Mouse (Mus musculus): Measurements from ENCODE around the gene Lair1.
A peak's percentile ranks its signal among the peaks of the same experiment; 100 is the strongest.
"Not testable (repeated sequence)": the region's sequence is repeated elsewhere in the genome, so short reads cannot be mapped to it uniquely, and the experiment has no call there.

The Lair1 gene

DNA sequence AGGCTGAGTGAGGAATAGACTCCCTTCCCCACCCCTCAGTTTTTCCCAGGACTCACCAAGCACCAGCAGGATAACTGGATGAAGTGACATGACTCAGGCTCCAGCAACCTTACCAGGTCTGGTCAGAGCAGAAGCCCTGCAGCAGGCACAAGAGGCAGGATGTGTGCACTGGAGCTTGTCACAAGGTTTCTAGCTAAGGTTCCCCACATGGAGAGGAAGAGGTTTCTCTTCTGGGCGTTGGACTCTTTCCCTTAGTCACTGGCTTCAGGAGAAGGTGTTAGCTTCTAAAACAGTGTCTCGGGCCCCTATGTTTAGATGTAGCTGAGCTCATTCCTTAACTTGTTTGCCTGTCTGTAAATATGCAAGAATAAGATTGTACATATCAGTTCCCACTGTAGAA lies at the start of gene Lair1:
Gene Lair1, minus strand, starts transcription at position 192 of the 400 bp plus-strand sequence.
- no peak for DNase-seq (ENCODE audit: low read depth, low spot score)

DNA sequence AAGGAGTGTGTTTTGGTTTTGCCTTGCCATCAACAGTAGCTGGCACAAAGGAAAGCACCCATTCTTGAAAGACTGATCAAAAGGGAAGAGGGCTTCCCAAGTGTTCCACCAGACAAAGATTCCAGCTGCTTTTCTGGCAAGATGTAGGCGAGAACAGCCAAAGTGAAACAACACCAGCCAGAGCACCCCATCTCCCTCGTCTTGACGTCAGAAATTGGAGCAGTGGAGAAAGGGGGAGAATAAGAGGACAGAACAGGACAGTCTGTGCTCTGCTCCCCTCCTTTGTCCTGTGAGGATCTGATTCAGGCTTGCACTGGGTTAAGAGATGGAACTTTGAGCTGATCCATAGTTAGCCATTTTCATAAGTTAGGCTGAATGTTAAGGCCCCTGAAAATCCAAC lies 48.8 kb upstream of the Lair1 start:
- DNase-seq (ENCODE audit: low read depth, low spot score): no peak

DNA sequence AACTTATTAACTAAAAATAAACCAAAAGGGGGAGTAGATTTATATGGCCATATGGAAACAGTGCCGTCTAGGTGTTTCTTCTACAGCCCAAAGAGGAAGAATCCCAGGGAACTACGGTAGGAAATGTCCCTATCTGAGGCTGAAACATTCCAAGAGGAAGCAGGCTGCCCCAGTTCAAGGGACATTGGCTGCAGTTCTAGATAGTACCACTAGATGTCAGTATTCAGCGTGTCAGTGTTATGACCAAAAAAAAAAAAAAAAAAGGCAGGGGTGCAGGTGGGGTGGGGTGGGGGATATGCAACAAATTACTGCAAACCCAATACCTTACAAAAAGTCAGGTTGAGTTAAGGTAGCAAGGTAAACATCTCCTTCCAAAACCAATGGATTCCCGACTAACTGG lies 40.4 kb upstream of the Lair1 start:
- DNase-seq (ENCODE audit: low read depth, low spot score): peak; percentile 74

DNA sequence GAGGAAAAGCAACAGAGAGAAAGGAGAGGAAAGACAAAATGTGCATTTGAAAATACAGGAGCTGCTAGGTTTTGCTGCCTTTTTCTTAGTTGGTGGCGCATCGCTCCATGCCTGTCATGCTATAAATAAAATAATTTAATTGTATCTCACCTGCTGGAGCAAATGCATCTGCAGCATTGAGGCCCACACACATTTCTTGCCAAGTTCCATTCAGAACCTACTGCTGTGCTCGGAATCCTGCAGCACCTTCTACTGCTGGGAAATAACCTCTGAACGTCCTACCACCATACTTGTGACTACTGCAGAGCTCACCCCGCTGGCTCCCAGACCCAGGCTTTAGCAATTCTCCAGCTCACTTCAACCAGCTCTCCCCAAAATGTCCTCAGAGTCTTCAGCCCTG lies 38.1 kb upstream of the Lair1 start:
- no peak for DNase-seq (ENCODE audit: low read depth, low spot score)

DNA sequence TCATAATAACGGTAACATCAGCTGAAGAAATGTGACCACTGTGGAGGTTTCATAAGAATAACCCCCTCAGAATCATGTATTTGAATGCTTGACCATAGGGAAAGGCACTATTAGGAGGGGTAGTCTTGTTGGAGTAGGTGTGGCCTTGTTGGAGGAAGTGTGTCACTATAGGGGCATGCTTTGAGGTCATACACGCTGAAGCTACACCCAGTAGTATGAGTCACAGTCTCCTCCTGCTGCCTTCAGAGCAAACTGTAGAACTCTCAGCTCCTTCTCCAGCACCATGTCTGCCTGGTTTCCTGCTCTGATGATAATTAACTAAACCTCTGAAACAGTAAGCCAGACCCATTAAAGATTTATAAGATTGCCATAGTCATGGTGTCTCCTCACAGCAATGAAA lies 35.8 kb upstream of the Lair1 start:
- DNase-seq (ENCODE audit: low read depth, low spot score): peak; percentile 77

DNA sequence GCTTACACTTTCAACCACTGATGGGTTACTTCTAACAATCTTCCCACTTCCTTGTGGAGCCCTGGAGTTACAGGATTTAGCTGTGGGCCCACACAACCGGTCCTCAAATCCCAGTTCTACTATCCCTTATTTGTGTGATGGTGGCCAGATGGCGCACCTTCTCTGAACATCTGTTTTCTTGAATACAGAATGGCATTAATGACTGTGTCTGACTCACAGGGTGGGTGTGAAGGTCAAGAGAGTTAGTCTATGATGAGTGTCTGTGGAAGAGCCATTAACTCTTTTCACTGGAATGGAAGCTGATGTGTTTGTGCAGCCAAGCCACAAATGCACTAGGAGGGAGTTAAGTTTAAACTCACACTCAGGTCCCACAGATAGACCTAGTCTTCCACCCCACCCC lies 35.3 kb upstream of the Lair1 start:
- peak; percentile 62 for DNase-seq (ENCODE audit: low read depth, low spot score)

DNA sequence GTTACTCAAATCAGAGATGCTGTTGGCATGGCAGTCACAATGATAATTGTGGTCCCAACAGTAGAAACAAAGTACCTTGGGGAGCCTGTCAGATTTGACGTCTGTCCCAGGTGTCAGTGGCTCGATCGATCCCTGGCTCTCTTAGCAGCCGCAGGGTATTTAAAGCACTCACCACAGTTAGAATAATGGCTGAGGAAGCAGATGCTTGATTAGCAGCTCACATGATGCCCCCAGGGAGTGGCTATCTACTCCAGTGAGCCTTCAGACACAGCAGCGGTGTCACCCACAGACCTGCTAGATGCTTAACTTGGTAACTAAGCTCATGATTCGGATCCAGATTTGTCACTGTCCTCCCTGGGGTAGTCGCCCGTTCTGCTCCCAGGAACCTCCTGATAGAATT lies 28.2 kb upstream of the Lair1 start:
- DNase-seq (ENCODE audit: low read depth, low spot score): no peak

DNA sequence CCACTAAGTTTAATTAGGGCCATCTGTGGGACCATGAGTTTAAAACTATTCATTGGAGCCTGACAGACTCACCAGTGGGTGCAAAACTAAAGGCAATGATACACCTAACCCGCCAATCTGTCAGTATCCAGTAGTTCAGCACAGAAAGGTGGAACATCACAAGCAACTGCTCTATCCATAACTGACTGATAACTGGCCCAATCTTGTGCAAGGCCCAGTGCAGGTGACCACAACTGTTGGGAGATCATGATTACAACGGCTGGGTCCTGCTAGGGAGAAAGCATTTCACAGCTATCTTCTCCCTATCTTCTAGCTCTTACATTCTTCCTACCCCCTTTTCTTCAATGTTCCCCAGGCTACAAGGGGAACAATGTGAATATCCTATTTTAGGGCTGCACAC lies 25.7 kb upstream of the Lair1 start:
- no peak for DNase-seq (ENCODE audit: low read depth, low spot score)

DNA sequence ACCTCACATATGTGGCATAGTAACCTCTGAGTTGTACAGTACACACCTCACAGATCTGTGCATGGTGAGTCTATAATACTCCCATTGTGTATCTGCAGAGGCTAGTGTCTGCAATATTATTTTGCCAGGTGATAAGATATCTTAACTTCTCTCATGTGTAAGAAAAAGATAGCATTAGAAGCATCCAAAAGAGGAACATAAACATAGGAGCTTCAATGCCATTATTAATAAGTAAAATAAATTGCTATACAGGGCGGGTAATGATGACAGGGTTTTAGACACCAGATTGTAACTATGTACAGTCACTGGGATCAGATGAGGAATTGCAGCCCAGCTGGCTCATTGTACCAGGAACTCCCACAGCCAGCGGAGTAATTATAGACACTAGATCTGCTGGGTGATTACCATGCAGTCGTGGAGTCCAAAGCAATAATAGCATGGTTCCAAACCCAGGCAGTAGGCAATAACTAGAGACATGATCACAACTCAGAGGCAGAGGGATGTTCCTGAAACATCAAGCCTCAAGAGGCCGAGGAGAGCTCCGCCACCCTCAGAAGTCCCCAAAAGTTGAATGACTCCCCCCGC lies 25.0 kb upstream of the Lair1 start:
- DNase-seq (ENCODE audit: low read depth, low spot score): no peak

DNA sequence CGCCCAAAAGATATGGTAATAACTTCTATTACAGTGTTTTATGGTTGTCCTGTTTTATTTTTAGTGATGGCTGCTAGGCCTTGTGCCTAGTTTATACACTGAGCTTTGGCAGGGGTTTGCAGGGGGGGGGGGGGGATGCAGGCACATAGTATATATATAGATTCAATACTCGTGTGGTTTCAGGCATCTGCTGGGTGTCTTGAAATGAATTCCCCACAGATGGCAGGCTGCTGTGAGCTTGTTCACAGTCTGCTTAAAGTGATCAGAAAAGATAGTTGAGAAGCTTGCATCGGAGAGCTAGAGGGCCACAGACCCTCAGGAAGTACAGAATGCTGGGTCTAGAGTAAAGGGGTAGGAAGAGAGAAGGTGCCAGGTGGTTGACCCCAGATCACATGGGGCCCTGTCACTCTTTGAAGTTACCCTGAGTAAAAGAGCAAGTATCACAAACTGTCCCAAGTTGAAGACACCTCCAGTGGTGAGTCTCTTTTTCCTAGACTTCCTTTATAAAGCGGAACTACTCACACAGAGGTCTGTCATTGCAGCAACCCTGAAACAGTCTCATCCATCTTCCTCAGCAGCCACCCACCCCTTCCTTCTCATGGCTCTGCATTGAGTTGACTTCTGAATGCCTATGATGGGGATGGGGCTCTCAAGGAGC lies 24.4 kb upstream of the Lair1 start:
- DNase-seq (ENCODE audit: low read depth, low spot score): no peak

DNA sequence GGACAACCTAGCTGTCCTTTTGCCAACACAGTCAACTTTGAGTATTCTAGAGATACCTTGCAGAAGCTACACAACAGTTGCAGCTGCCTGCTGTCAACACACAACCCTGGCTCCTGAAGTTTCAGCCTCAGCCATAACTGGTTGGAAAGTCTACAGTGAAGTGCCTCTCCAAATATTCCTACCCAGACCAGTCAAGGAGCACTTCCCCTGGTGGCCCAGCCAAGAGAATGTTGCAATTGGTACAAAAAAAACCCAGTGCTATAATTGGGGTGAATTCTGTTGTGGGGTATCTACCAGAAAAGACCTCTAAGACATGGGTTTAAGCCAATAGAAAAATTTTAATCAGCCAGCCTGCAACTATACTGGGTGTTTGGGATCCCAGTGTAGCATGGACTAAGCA lies 22.6 kb upstream of the Lair1 start:
- no peak for DNase-seq (ENCODE audit: low read depth, low spot score)

DNA sequence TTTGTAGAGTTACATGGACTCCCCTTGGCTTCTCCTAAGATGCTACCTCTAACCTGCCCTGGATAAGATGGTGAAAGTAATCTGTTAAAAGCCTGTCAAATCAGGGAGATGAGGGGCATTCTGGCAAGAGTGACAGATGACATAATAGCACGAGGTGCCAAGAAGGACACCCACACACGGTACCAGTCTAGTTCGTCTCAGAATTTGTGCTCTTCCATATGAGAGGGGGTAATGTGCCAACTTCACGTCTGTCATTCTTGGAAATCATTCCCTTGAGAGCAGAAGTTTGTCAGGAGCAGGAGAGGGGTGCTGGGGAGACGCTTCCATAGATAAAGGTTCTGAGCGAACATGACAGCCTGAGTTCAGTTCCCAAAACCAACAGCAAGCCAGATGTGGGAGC lies 21.2 kb upstream of the Lair1 start:
- DNase-seq (ENCODE audit: low read depth, low spot score): no peak

DNA sequence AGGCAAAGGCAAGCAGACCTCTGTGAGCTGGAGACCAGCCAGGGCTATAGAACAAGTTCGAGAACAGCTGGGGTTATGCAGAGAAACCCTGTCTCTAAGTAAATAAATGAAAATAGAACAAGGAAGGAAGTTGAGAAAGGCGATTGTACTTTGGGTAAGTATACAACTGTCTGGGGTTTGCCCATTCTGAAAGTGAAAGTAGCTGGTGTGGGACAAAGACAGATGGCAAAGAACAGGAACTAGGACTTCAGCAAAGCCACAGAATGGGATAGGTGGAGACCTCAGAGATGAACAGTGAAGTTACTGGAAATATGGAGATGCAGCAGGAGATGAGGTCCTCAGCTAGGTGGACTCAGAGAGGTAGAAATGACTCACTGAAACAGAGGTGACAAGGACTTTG lies 19.8 kb upstream of the Lair1 start:
- peak; percentile 54 for DNase-seq (ENCODE audit: low read depth, low spot score)

DNA sequence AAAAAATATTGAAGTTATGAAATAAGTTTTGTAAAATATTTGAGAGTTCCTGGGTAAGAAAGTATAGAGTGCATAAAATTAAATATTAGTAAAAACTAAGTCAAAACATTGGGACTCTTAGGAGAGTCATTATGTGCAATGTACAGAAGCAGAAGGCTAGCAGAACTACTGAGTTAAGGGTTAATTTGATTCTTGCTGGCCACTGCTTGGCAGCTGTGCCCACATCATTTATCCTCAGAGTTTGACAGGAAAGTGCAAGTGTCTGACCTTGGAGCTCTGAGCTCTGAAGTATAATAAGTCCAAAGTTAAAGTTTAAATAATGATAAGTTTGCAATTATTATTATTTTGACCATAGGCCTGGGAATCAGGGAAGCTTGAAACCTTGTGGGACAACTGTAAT lies 18.7 kb upstream of the Lair1 start:
- no peak for DNase-seq (ENCODE audit: low read depth, low spot score)

DNA sequence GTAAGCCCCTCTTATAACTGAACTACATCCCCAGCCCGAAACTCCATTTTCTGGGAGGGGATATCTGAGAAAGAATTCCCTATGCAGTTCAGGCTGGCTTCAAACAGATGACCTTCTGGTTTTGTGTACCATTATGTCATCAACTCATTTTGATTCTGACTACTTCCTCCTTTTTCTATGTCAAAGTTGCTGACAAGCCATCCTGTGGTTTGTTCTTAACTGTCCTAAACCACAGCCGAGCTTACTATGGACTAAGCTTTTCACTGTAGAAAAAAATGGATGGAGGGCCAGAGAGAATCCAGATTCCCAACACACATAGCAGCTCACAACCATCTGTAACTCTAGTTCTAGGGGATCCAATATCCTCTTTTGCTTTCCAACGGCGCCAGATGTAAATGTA lies 17.5 kb upstream of the Lair1 start:
- DNase-seq (ENCODE audit: low read depth, low spot score): no peak

DNA sequence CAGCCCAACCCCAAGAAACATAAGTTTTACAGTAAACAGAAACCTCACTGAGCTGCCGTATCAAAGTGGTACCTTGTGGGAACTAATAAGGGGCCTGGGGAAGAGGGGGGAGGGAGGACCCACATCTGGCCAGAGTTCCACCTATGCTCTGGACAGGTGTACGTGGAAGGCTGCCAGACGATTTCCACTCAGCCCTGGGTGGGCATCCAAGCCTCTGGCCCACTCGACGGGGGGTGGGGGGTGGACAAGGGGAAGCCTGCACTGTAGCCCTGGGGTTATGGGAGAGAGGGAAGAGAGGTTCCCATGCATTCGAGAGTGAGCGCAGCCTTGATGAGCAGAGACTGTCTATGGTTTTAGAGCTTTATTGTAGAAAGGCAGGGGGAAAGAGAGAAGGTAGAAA lies 16.5 kb upstream of the Lair1 start:
- no peak for DNase-seq (ENCODE audit: low read depth, low spot score)

DNA sequence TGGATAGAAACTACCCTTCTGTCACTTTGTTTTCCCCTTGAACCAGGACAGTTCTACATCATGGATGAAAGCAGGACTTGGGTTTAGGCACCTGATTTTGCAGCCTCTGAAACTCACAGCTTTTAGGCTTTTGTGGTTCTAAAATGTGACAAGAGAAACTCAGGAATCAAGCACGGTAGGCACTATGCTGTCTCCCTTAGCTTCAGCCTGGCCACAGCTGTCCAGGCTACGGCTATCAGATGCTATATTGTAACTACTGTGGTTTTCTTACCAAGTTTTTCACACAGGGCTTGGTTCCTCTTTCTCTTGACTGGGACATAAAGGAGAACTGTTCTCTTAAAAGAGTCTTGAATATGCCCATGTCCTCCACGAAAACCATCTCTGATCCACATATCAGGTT lies 10.1 kb upstream of the Lair1 start:
- DNase-seq (ENCODE audit: low read depth, low spot score): no peak

DNA sequence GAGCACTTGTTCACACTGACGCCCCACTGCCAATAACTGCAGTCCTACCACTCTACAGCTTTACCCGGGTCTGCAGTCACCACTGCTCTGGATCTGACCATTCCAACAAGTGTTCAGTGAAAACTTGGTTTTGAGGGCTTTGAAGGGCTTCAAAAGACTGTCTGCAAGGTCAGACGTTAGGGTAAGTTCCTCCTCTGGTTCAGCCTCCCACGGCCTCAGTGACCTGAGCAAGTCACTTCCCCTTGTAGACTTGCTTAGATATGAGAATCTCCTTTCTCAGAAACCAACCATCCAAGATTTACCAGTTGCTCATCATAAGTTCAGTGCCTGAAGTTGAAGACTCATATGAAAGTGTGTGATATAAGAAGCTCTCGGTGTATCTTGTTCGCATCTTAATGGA lies 8.1 kb upstream of the Lair1 start:
- no peak for DNase-seq (ENCODE audit: low read depth, low spot score)

DNA sequence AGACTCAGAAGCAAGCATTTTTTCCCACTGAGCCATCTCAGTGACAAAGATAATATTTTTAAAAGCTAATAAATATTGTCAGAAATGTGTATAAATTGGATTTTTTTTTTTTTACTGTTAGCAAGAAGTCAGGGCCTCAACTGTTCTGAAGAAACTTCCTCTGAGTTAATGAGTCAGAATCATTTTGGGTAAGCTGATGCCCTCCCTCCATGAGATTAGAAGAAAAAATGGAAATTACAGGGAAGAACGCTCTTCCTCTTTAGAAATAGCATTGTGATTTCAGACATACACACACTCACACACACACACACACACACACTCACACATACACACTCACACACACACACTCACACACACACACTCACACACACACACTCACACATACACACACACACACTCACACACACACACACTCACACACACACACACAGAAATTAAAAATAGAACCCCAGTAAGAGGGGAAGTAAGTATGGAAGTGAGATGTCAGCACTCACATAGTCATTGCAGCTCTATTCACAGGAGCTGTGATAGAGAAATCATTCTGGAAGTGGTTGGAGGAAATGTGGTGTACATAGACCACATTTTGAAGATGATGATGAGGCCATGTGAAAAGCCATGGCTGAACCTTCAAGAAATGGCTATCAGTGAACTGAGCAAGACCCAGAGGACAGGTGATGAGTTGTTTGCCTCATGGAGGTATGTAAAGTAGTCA lies 866 bp upstream of the Lair1 start:
- no peak for DNase-seq (ENCODE audit: low read depth, low spot score)

DNA sequence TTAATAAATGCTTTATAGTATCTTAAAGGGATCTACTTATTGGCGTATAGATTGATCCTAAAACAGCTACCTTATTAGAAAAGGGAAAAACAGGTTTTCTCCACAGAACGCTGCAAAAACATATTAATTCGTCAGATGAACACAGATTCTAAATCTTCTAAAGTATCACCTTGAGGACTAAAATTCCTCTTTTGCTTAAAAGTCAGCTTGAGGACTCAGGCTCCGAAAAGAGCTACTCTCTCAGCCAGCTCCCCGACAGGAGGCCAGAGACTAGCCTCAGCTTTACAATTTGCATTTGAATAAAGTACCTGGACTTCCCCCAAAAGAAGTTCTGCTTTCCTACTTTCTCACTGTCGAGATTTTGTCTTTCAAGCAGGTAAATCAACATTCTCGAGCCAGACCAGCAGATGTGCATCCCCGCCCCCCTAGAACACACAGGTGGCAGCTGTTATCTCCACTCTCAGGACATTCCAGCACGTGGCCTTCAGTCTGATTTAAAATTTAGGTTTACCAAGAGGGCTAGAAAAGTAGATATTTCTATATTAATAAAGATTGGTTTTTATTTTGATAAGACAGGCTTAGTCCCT lies 2.3 kb downstream of the Lair1 start:
- not testable (repeated sequence) for DNase-seq (ENCODE audit: low read depth, low spot score)

DNA sequence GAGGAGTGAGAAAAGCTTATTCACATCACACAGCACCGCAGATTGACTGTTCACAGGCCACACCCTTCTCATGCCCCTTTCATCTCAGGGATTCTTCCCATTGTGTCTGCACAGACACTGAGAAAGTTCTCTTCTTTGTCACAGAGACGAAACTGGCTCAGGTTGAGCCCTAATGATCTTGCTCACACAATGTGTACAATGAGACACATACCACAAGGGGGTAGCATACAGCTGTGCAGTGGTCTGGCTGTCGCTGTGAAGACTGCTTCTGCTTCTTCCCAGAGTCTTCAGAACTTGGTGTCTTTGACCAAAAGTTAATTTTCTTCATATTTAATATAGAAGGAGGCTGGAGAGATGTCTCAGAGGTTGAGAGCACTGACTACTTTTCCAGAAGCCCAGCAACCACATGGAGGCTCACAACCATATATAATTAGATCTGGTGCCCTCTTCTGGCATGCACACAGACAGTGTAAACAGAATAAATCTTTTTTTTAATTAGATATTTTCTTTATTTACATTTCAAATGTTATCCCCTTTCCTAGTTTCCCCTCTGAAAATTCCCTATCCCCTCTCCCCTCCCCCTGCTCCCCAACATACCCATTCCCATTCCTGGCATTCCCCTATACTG lies 36.1 kb downstream of the Lair1 start:
- peak; percentile 55 for DNase-seq (ENCODE audit: low read depth, low spot score)

DNA sequence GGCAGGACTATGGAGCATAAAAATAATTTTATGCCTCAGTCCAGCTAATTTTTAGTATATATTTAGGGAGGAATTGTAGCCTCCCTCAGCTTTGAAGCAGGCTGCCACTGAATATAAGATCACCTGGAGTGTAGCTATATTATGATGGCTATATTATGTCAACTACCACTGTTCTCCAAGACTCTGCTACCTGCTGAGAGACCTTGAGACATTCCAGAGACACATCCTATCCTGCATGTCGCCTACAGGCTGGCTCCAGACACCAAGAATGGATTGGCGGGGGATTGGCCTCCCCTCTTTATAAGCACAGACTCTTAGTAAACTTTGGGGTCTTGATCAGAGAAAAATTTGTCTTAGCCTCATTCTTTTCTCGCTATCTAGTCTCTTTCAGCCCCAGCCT lies 58.4 kb downstream of the Lair1 start:
- not testable (repeated sequence) for DNase-seq (ENCODE audit: low read depth, low spot score)
